Mouse (Mus musculus) heart, adult 11 months (tissue): ENCODE data around the gene Ggt1.

Experiments used
- DNase-seq: peaks from one replicate; pipeline ENCODE4 v3.0.0; 2022

The Ggt1 gene

GRCm38 (mm10) chr10:75551175-75551574 lies 10.2 kb upstream of the Ggt1 start:
- peak; percentile 82 for DNase-seq

GRCm38 (mm10) chr10:75552106-75552505 lies 9.3 kb upstream of the Ggt1 start:
- DNase-seq, result peak; percentile 74

GRCm38 (mm10) chr10:75552701-75553450 lies 8.5 kb upstream of the Ggt1 start:
- DNase-seq, result peak; percentile 80

GRCm38 (mm10) chr10:75554090-75554489 lies 7.3 kb upstream of the Ggt1 start:
- DNase-seq, result peak; percentile 71

GRCm38 (mm10) chr10:75555557-75555956 lies 5.8 kb upstream of the Ggt1 start:
- DNase-seq, result peak; percentile 70

GRCm38 (mm10) chr10:75556026-75556425 lies 5.4 kb upstream of the Ggt1 start:
- DNase-seq, result peak; percentile 88

GRCm38 (mm10) chr10:75558515-75558914 lies 2.9 kb upstream of the Ggt1 start:
- DNase-seq, result peak; percentile 87

- DNase-seq, result peak; percentile 88
These were observed 2.2 kb upstream of the Ggt1 start for GRCm38 (mm10) chr10:75559041-75559675.

GRCm38 (mm10) chr10:75559676-75560548 lies 1.5 kb upstream of the Ggt1 start, which contains the start of gene Lrrc75b:
TSS of gene Lrrc75b (minus strand) at chr10:75560330.
- peak; percentile 96 for DNase-seq

GRCm38 (mm10) chr10:75560549-75560899 lies 880 bp upstream of the Ggt1 start:
- DNase-seq, result peak; percentile 88

GRCm38 (mm10) chr10:75562596-75562995 lies 1.2 kb downstream of the Ggt1 start:
- DNase-seq, result peak; percentile 64

- DNase-seq, result peak; percentile 58
These were observed 3.4 kb downstream of the Ggt1 start for GRCm38 (mm10) chr10:75564687-75565265.

GRCm38 (mm10) chr10:75565436-75565835 lies 4.0 kb downstream of the Ggt1 start:
- DNase-seq, result peak; percentile 88

GRCm38 (mm10) chr10:75565906-75566305 lies 4.5 kb downstream of the Ggt1 start:
- DNase-seq, result peak; percentile 87

GRCm38 (mm10) chr10:75566321-75566720 lies 4.9 kb downstream of the Ggt1 start:
- DNase-seq, result no peak

GRCm38 (mm10) chr10:75566765-75567164 lies 5.4 kb downstream of the Ggt1 start:
- peak; percentile 42 for DNase-seq

GRCm38 (mm10) chr10:75568029-75568428 lies 6.6 kb downstream of the Ggt1 start:
- DNase-seq, result no peak

GRCm38 (mm10) chr10:75568441-75568840 lies 7.0 kb downstream of the Ggt1 start:
- DNase-seq, result no peak

- no peak for DNase-seq
These were observed 7.4 kb downstream of the Ggt1 start for GRCm38 (mm10) chr10:75568851-75569250.

- no peak for DNase-seq
These were observed 9.7 kb downstream of the Ggt1 start for GRCm38 (mm10) chr10:75570981-75571657.

- DNase-seq, result no peak
These were observed 10.5 kb downstream of the Ggt1 start for GRCm38 (mm10) chr10:75571937-75572336.

GRCm38 (mm10) chr10:75573181-75573580 lies 11.8 kb downstream of the Ggt1 start:
- no peak for DNase-seq
